Mouse (Mus musculus) embryonic facial prominence, embryonic 12.5 days (tissue): ENCODE results near the gene 3100002H09Rik. TPM values are rescaled to one million over a fixed set of nuclear protein-coding genes. Genes with fewer than 3 reads are reported as not detected.
A peak's percentile ranks its signal among the peaks of the same experiment; 100 is the strongest.

ENCODE experiments used
- ATAC-seq: fragments of 200-750 bp; cut with Nextera tagmentation; 2 replicates; pipeline ENCODE4 v1.8.0; 2017; ENCODE audit not compliant: insufficient number of reproducible peaks, insufficient read depth, low FRiP score, low TSS enrichment
- H3K27ac ChIP-seq: fragments of 300-500 bp; sonication (generic); 2 replicates; pipeline ENCODE4 v1.5.1; 2016; ENCODE audit warnings: mild to moderate bottlenecking
- H3K27me3 ChIP-seq: fragments of 300-500 bp; sonication (generic); 2 replicates; pipeline ENCODE4 v1.6.1; 2016; ENCODE audit warnings: mild to moderate bottlenecking, moderate library complexity
- H3K36me3 ChIP-seq: fragments of 300-500 bp; sonication (generic); 2 replicates; pipeline ENCODE4 v1.6.1; 2016; ENCODE audit warnings: mild to moderate bottlenecking
- H3K4me1 ChIP-seq: fragments of 300-500 bp; sonication (generic); 2 replicates; pipeline ENCODE4 v1.6.1; 2016
- H3K4me2 ChIP-seq: fragments of 300-500 bp; sonication (generic); replicated peaks from 2 replicates; pipeline ENCODE4 v1.6.1; 2016; ENCODE audit warnings: mild to moderate bottlenecking, moderate library complexity
- H3K4me3 ChIP-seq: fragments of 300-500 bp; sonication (generic); 2 replicates; pipeline ENCODE4 v1.5.1; 2016; ENCODE audit warnings: mild to moderate bottlenecking
- H3K9ac ChIP-seq: fragments of 300-500 bp; sonication (generic); 2 replicates; pipeline ENCODE4 v1.6.1; 2016; ENCODE audit warnings: mild to moderate bottlenecking, moderate library complexity
- H3K9me3 ChIP-seq: fragments of 300-500 bp; sonication (generic); 2 replicates; pipeline ENCODE4 v1.6.1; 2016; ENCODE audit warnings: mild to moderate bottlenecking, moderate library complexity
- WGBS: fragments of 180-500 bp; shearing (Covaris S2); methylation state at CpG from one replicate; pipeline ENCODE4 v1.1.7; 2016; 5-methylcytosine and 5-hydroxymethylcytosine counted together
- polyA plus RNA-seq: library from polyadenylated mRNA; unstranded; fragments of >200 nt; fragmentation: Nextera tagmentation; extraction: Ambion mirVana; gene quantifications from 2 replicates; pipeline ENCODE4 v1.2.1, GENCODE M21; 2016

Gene 3100002H09Rik
- polyA plus RNA-seq, 1 experiment from 2014 or later, result not detected

- H3K9me3 ChIP-seq, result no peaks in the 10 kb centered on the region
- no peak overlapping the region for H3K4me3 ChIP-seq
- no peak for ATAC-seq
- no peak overlapping the region for H3K9ac ChIP-seq
- H3K36me3 ChIP-seq, result no peaks in the 10 kb centered on the region
- WGBS, result 0% methylated on average over 1 of the region's 1 CpGs
- 0 out of 2 replicates have a peak, but pooled peaks cover 5% of the 10 kb centered on the region for H3K27me3 ChIP-seq
- H3K27ac ChIP-seq, result no peak overlapping the region
- H3K4me1 ChIP-seq, result peaks cover 20% of the 10 kb centered on the region
- no peak overlapping the region for H3K4me2 ChIP-seq
Observed at GRCm38 (mm10) chr4:124614189-124614588, 3.6 kb upstream of the 3100002H09Rik start.

GRCm38 (mm10) chr4:124611768-124612167 is 1.2 kb upstream of the 3100002H09Rik start:
- 0 out of 2 replicates have a peak, but pooled peaks cover 8% of the 10 kb centered on the region for H3K4me1 ChIP-seq
- no peak overlapping the region for H3K4me3 ChIP-seq
- no peak for ATAC-seq
- no peak overlapping the region for H3K27ac ChIP-seq
- no peaks in the 10 kb centered on the region for H3K9me3 ChIP-seq
- no peak overlapping the region for H3K9ac ChIP-seq
- no peaks in the 10 kb centered on the region for H3K36me3 ChIP-seq
- 0 out of 2 replicates have a peak, but pooled peaks cover 5% of the 10 kb centered on the region for H3K27me3 ChIP-seq
- WGBS, result 58% methylated on average over 4 of the region's 4 CpGs
- no peak overlapping the region for H3K4me2 ChIP-seq

GRCm38 (mm10) chr4:124610066-124610465 is 537 bp downstream of the 3100002H09Rik start:
- Histone ChIP-seq H3K4me2 (no peak overlapping the region), H3K4me3 (no peak overlapping the region), H3K4me1 (0 out of 2 replicates have a peak, but pooled peaks cover 3% of the 10 kb centered on the region), H3K9me3 (no peaks in the 10 kb centered on the region), H3K27ac (no peak overlapping the region), H3K27me3 (peaks cover 1% of the 10 kb centered on the region; the same call in 1 of the 2 replicates), H3K36me3 (no peaks in the 10 kb centered on the region), H3K9ac (no peak overlapping the region)
- ATAC-seq, result no peak
- 67% methylated on average over 2 of the region's 2 CpGs for WGBS

- H3K27ac ChIP-seq, result no peak overlapping the region
- H3K27me3 ChIP-seq, result peaks cover 15% of the 10 kb centered on the region
Observed at GRCm38 (mm10) chr4:124607166-124607565, 3.4 kb downstream of the 3100002H09Rik start.

GRCm38 (mm10) chr4:124606180-124606579 is 4.4 kb downstream of the 3100002H09Rik start:
- Histone ChIP-seq H3K36me3 (no peaks in the 10 kb centered on the region), H3K4me3 (no peak overlapping the region), H3K9me3 (no peaks in the 10 kb centered on the region), H3K9ac (no peak overlapping the region), H3K27me3 (peaks cover 15% of the 10 kb centered on the region), H3K4me1 (no peaks in the 10 kb centered on the region; the same call in 1 of the 2 replicates), H3K27ac (no peak overlapping the region), H3K4me2 (no peak overlapping the region)
- WGBS, result 88% methylated on average over 3 of the region's 3 CpGs
- 0 out of 2 replicates have a peak, but pooled peaks have one; percentile 41 for ATAC-seq

More at GRCm38 (mm10) chr4:124607166-124607565, 3.4 kb downstream of the 3100002H09Rik start:
- H3K36me3 ChIP-seq, result no peaks in the 10 kb centered on the region
- no peak overlapping the region for H3K4me2 ChIP-seq
- no peak for ATAC-seq
- H3K4me3 ChIP-seq, result no peak overlapping the region
- no peaks in the 10 kb centered on the region for H3K9me3 ChIP-seq
- H3K4me1 ChIP-seq, result no peaks in the 10 kb centered on the region; the same call in 1 of the 2 replicates
- WGBS, result 62% methylated on average over 8 of the region's 8 CpGs
- no peak overlapping the region for H3K9ac ChIP-seq

GRCm38 (mm10) chr4:124605255-124605654 is 5.3 kb downstream of the 3100002H09Rik start:
- WGBS, result 49% methylated on average over 5 of the region's 5 CpGs
- Histone ChIP-seq H3K4me3 (no peak overlapping the region), H3K36me3 (no peaks in the 10 kb centered on the region), H3K9ac (no peak overlapping the region), H3K27ac (no peak overlapping the region), H3K4me1 (no peaks in the 10 kb centered on the region; the same call in 1 of the 2 replicates), H3K27me3 (peaks cover 15% of the 10 kb centered on the region), H3K4me2 (no peak overlapping the region), H3K9me3 (no peaks in the 10 kb centered on the region)
- no peak for ATAC-seq

DNA sequence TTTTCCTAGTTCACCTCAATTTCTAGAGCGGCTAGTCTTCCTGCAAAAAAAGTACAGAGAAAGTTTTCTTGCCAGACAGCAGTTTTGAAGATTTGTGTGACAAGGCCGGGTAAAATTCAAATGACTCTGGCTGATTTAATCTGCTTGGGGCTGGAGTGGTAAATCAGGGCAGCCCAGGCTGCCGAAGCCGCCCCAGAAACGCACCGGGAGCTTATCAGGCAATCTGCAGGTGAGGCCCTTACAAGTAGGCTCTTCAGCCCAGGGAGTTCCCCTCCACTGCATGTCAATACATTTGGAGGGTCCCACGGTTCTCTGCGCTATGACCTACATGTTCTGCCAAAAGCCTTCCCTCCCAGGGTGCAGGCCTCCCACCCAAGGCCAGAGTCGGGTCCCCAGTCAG is 6.9 kb downstream of the 3100002H09Rik start:
- H3K27me3 ChIP-seq, result peaks cover 15% of the 10 kb centered on the region
- no peak overlapping the region for H3K4me2 ChIP-seq
- H3K27ac ChIP-seq, result no peak overlapping the region
- no peaks in the 10 kb centered on the region for H3K36me3 ChIP-seq
- no peak for ATAC-seq
- 39% methylated on average over 9 of the region's 9 CpGs for WGBS
- H3K9ac ChIP-seq, result no peak overlapping the region
- H3K4me1 ChIP-seq, result no peaks in the 10 kb centered on the region; the same call in 1 of the 2 replicates
- no peaks in the 10 kb centered on the region for H3K9me3 ChIP-seq
- no peak overlapping the region for H3K4me3 ChIP-seq

DNA sequence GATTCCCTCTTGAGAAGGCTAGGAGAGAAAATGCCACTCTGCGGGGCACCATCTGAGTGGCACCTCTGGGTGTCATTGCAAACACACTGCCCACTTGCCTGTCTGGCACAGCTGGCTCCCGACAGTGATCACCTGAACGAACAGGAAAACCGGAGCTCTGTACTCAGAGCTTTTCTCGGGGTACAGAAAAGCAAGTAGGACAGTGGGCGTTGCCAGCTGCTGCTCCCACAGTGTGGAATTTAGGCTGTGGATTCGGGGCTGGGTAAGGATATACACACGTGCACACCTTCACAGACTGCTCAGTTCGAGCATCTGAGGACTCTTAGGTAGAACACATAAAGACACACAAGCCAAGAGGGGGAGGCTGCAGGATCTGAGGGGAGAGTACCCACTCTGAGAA is 14.7 kb downstream of the 3100002H09Rik start:
- ATAC-seq, result no peak
- no peaks in the 10 kb centered on the region for H3K36me3 ChIP-seq

DNA sequence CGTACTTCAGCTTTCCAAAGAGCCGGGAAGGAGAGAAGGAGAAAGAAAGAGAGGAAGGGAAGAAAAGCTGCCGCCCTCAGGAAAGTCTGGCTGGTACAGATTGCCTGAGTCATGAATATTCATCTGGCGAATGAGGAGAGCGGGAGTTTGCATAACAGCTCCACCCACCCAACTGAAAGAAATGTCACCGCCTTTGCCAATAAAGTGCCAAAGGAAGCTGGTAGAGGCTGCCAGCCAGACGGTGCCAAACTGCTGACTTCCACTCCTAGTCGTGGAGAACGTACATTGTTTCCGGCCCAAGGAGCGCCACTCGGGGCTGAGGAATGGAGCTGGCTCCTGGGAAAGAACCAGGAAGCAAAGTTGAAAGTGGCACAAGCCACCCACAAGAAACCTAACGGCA is 15.7 kb downstream of the 3100002H09Rik start:
- ATAC-seq, result no peak
- no peak overlapping the region for H3K27ac ChIP-seq
- H3K27me3 ChIP-seq, result 0 out of 2 replicates have a peak, but pooled peaks cover 3% of the 10 kb centered on the region
- H3K9ac ChIP-seq, result no peak overlapping the region
- H3K36me3 ChIP-seq, result no peaks in the 10 kb centered on the region
- H3K4me1 ChIP-seq, result no peaks in the 10 kb centered on the region
- WGBS, result 51% methylated on average over 13 of the region's 13 CpGs
- H3K4me3 ChIP-seq, result no peak overlapping the region
- H3K4me2 ChIP-seq, result no peak overlapping the region
- no peaks in the 10 kb centered on the region for H3K9me3 ChIP-seq

More for the DNA sequence above, 14.7 kb downstream of the 3100002H09Rik start:
- Histone ChIP-seq H3K9me3 (no peaks in the 10 kb centered on the region), H3K4me1 (no peaks in the 10 kb centered on the region), H3K27me3 (0 out of 2 replicates have a peak, but pooled peaks cover 3% of the 10 kb centered on the region), H3K27ac (no peak overlapping the region), H3K9ac (no peak overlapping the region), H3K4me3 (no peak overlapping the region), H3K4me2 (no peak overlapping the region)
- WGBS, result 82% methylated on average over 9 of the region's 9 CpGs

DNA sequence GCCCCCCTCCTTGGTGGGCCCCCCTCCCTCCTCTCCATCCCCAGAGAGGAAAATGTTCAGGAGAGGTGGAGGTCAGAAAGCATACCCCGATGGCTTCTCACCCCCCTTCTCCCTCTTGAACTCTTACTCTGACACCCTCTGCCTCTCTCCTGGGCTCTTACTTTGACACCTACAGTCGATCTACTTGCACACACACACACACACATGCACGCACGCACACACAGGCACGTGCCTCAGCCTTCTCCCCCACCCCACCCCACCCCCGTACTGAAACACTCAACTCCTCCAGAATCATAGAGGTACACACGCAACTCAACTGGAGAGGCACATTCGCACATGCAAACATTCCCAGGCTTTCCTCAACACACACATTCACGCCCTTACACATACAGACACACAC is 16.9 kb downstream of the 3100002H09Rik start:
- peaks cover 2% of the 10 kb centered on the region; the same call in 1 of the 2 replicates for H3K4me1 ChIP-seq
- no peak overlapping the region for H3K4me2 ChIP-seq
- no peaks in the 10 kb centered on the region for H3K9me3 ChIP-seq
- H3K9ac ChIP-seq, result no peak overlapping the region
- WGBS, result 48% methylated on average over 9 of the region's 9 CpGs
- no peak overlapping the region for H3K4me3 ChIP-seq
- H3K27me3 ChIP-seq, result 0 out of 2 replicates have a peak, but pooled peaks cover 3% of the 10 kb centered on the region
- H3K27ac ChIP-seq, result no peak overlapping the region
- H3K36me3 ChIP-seq, result no peaks in the 10 kb centered on the region
- no peak for ATAC-seq

- Histone ChIP-seq H3K4me1 (peaks cover 4% of the 10 kb centered on the region; the same call in 1 of the 2 replicates), H3K27ac (no peak overlapping the region), H3K27me3 (0 out of 2 replicates have a peak, but pooled peaks cover 3% of the 10 kb centered on the region), H3K36me3 (no peaks in the 10 kb centered on the region), H3K4me2 (no peak overlapping the region), H3K9ac (no peak overlapping the region), H3K9me3 (no peaks in the 10 kb centered on the region), H3K4me3 (no peak overlapping the region)
- no peak for ATAC-seq
Observed at GRCm38 (mm10) chr4:124593210-124593609, 17.4 kb downstream of the 3100002H09Rik start.

GRCm38 (mm10) chr4:124592241-124592640 is 18.4 kb downstream of the 3100002H09Rik start:
- no peaks in the 10 kb centered on the region for H3K36me3 ChIP-seq
- H3K4me2 ChIP-seq, result no peak overlapping the region
- no peak overlapping the region for H3K4me3 ChIP-seq
- no peak overlapping the region for H3K9ac ChIP-seq
- ATAC-seq, result no peak
- peaks cover 4% of the 10 kb centered on the region; the same call in 1 of the 2 replicates for H3K4me1 ChIP-seq
- no peak overlapping the region for H3K27ac ChIP-seq
- WGBS, result 83% methylated on average over 5 of the region's 5 CpGs
- H3K9me3 ChIP-seq, result no peaks in the 10 kb centered on the region
- 0 out of 2 replicates have a peak, but pooled peaks cover 3% of the 10 kb centered on the region for H3K27me3 ChIP-seq
